Mouse (Mus musculus): ENCODE data around the gene Cntnap5c.

DNA sequence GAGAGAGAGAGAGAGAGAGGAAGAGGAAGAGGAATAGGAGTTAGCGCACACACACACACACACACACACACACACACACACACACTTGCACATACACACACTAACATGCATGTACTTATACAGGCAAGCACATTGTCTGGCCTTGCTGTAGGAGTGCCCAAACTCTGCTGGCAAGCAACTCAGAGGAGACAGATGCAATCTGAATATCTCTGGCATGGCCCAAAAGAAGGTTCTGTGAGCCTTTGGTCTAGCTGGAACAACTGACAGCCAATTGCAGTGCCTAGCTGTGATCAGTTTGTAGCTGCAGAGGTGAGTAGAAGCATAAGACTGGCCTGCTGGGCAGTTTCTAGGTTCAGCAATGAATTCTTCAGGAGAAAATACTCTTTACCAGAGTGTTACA is 313.3 kb downstream of the Cntnap5c start:
- TF ChIP-seq FLI1 (IDR thresholded peaks at IDR 0.05; ENCODE audit: low read length), result no peak
- no peak for TF ChIP-seq GATA1 (IDR thresholded peaks at IDR 0.05; ENCODE audit: borderline replicate concordance, low read length)

Measured in megakaryocyte, embryonic 14.5 days (primary cell).